Mouse (Mus musculus): Measurements from ENCODE around the gene Kcnk6.
A peak's percentile ranks its signal among the peaks of the same experiment; 100 is the strongest.
"Not testable (repeated sequence)": the region's sequence is repeated elsewhere in the genome, so short reads cannot be mapped to it uniquely, and the experiment has no call there.

Gene Kcnk6

DNA sequence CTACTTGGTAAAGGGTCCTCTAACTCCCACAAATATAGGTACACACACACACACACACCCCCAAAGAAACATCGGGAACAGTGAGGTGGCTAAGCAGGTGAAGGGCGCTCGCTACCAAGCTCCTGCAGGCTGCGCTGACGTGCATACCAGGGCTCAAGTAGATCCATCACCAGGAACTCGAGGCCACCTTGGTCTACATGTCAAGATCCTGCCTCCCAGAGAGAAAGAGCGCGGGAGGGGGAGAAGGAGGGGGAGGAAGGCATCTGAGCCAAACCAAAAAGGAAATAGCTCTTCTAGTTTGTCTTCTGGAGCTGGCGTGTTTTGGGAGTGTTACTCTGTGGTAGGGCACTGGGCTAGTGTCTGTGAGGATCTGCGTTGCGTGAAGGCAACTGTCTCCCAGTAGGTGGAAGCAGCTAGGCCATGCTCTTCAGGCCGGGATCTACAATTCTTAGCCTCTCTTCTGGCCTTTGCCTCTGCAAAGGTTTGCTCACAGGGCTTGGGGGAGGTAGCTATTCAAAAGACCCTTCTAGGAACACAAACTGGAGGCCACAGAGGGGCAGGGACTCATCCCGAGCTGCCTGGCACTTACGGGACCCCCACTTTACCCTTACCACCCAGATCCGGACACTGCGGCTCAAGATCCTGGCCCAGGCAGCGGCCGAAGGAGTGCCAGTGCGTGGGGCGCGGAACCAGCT is 14.5 kb upstream of the Kcnk6 start:
- DNase-seq = no peak

GRCm38 (mm10) chr7:29246015-29246414 is 13.7 kb upstream of the Kcnk6 start:
- DNase-seq = no peak

- DNase-seq = peak in 1 of 2 experiments; percentile 47
Measured at GRCm38 (mm10) chr7:29244732-29245416, 12.6 kb upstream of the Kcnk6 start.

- peak; percentile 97 for DNase-seq
Measured at GRCm38 (mm10) chr7:29238019-29238967, 6.0 kb upstream of the Kcnk6 start, which contains the start of gene Yif1b. Yif1b (plus strand) TSS chr7:29238329.

DNA sequence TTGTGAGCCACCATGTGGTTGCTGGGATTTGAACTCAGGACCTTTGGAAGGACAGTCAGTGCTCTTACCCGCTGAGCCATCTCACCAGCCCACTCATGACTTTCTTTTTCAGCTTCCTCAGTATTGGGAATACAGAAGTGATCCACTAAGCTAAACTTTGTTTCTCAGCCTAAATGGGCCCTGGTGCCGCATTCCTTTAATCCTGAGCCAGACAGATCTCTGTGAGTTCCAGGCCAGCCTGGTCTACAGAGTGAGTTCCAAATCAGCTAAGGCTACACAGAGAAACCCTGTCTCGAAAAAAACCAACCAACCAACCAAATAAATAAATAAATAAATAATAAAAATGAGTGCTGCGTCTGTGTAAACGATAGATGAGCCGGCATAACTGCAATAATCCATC is 5.3 kb upstream of the Kcnk6 start:
- DNase-seq = peak in 1 of 2 experiments; percentile 21

DNA sequence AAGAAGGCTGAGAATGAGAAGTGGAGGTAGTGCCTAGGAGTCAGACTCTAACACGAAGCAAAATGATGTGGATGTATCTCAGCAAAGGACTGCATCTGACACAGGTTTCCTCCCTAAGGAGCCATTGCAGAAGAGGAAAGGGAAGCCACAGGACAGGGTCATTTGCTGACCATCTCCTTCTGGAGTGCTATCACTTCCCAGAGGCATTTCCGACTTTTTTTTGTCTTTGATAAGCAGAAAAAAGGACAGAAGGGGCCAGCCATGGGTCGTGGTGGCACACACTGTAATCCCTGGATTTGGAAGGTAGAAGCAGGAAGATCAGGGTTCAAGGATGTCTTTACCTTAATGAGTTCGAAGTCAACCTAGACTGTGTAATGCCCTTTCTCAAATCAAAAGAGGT is 4.3 kb upstream of the Kcnk6 start:
- DNase-seq = no peak

DNA sequence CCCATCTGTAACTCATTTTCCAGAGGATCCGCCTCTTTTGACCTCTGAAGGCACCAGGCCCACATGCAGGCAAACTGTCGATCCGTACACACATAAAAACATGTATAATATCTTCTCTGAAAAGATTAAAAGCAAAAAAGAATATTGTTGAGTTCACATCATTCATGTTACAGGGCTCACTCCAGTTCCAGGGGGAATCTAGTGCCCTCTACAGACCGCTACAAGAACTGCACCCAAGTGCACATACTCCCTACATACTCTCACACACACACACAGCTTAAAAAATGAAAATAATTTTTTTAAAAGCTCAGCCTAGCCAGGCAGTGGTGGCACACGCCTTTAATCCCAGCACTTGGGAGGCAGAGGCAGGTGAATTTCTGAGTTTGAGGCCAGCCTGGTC is 2.3 kb upstream of the Kcnk6 start:
- no peak for DNase-seq

DNA sequence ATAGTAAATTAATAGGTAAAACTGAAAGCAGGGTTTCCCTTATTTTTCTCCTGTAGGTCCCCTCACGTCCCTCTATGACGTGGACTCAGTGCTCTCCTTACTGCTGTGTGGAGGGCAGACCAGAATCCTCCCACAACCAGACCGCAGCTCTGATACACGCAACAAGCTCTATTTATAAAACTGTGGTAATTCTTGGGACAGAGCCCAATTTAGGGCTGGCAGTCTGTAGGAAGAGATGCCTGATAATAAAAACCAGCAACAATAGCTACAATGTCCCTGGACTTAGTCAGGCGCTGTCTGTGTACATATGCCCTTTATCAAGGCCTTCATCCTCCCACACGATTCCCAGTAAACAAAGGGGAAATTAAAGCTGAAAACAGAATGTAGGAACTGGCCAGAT is 1.4 kb upstream of the Kcnk6 start:
- no peak for DNase-seq

- DNase-seq = no peak
Measured at GRCm38 (mm10) chr7:29231517-29231916, 798 bp downstream of the Kcnk6 start.

DNA sequence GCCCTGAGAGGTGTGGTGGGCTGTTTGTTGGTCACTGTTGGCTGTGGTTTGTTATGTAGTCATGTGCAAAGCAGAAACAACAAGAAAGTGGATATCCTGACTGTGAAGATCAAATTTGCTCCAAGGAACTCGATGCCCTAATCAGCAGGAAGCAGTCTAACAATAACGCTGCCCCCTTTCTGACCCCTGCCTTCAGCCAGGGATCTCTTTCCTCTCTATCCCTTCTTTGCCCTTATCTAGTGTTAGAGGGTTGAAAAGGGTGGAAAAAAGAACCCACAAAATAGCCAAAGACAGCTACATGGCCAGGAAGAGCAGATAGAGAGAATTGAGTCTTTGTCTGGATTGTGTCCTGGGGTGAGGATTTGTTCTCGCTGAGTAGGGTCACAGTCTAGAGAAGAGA is 1.8 kb downstream of the Kcnk6 start:
- no peak for DNase-seq

GRCm38 (mm10) chr7:29228202-29228601 is 4.1 kb downstream of the Kcnk6 start:
- DNase-seq = no peak

DNA sequence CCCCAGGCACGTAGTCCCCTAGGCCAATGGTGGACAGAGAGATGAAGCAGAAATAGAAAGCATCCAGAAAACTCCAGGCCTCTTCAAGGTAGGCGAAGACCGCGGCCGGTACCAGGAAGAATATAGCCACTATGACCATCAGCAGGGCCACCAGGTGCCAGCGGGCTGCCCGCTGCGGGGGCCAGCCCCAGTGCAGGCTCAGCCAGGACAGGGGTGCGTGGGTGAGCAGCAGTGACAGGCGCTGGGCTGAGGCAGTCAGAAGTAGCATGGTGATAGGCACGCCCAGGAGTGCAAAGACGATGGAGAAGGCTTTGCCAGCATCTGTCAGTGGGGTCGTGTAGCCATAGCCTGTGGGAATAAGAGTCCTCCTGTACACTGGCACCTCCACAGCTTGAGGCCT is 6.8 kb downstream of the Kcnk6 start:
- no peak for DNase-seq

DNA sequence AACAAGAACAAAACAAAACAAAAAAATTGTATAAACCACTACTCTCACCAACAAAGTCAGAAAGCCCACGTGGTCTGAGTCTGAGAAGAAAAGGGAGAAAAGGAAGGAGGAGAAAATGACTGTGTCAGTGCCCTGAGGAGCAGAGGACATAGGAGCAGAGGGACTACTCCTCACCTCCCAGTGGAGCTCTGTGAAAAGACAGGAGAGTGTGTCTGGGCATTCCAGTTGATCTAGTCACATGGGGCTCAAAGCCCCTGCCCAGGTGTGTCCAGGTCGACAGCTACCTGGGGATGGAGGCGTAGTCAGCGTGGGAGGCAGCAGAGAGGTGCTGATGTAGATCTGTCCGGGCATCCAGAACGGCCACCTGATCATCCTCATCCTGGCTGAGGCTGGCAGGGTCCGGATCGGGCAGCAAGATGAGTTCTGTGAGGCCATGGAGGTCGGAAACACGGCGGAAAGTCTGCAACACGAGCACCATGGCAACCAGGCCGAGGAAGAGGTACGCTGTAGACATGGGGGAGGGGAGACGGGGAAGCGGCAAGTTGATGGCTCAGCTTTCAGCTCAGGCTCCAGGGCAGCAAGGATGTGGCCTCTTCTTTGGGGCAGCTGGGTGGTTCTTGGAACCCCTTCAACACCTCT is 7.4 kb downstream of the Kcnk6 start:
- no peak for DNase-seq

DNA sequence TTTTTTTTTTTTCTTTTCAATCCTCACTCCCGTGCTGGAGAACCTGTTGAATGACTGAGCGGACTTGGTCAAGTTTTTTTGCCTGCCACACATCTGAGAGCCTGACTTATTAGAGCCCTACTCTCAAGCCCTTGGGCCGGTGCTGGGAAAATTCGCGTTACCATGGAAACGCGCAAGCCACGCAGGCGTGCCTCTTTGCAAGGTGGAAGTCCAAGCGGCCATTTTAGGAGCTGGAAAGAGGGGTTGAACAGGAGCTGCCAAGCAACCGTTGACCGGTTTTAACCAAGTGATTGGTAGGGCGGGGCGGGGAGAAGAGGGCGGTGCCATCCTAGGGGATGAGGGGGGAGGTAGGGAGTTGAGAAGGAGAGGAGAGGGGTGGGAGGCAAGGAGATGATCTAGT is 17.5 kb downstream of the Kcnk6 start:
- DNase-seq = no peak

- DNase-seq = no peak
Measured at GRCm38 (mm10) chr7:29214236-29214635, 18.1 kb downstream of the Kcnk6 start.

DNA sequence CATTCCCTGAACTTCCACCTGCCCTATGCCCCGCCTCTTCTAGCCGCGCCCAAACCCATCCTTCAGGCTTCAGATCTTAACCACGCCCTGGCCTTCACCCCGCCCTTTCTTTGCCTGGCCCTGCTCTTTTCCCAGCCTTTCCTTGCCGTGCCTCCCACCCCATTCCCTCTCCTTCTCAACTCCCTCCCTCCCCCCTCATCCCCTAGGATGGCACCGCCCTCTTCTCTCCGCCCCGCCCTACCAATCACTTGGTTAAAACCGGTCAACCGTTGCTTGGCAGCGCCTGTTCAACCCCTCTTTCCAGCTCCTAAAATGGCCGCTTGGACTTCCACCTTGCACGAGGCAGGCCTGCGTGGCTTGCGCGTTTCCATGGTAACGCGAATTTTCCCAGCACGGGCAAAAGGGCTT is 18.6 kb downstream of the Kcnk6 start, which contains the start of gene Catsperg1:
TSS of gene Catsperg1 (minus strand) at position 361 of the 408 bp plus-strand sequence.
- no peak for DNase-seq

DNA sequence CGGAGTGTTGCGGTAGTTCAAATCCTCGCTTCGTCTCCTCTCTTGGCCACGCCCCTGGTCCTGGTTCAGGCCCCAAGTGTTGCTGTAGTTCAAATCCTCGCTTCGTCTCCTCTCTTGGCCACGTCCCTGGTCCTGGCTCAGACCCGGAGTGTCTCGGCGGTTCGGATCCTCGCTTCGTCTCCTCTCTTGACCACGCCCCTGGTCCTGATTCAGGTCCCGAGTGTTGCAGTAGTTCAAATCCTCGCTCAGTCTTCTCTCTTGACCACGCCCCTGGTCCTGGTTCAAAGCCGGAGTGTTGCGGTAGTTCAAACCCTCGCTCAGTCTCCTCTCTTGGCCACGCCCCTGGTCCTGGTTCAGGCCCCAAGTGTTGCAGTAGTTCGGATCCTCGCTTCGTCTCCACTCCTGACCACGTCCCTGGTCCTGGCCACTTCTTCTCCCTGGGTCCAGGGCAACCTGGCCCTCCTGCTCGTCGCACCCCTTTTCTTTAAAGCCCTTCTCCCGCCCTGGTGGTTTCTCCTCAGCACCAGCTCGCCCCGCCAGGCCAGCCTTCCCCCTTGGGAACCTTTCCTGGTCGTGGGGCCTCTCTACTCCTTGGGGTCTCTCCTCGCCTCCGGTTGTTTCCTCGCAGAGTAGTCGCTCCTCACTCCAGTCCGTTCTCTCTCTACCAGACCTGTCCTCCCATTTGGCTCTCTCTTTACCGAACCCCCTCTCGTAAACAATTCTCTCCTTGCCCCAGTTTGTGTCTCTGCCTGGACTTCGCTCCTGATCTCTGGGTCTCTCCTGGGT is 19.3 kb downstream of the Kcnk6 start:
- DNase-seq = not testable (repeated sequence)

GRCm38 (mm10) chr7:29212199-29212765 is 20.0 kb downstream of the Kcnk6 start:
- DNase-seq = peak in 1 of 2 experiments; percentile 16

- peak; percentile 88 to 90 for DNase-seq
Measured at GRCm38 (mm10) chr7:29211415-29212198, 20.7 kb downstream of the Kcnk6 start.

GRCm38 (mm10) chr7:29211013-29211412 is 21.3 kb downstream of the Kcnk6 start:
- DNase-seq = peak; percentile 51 to 57

DNA sequence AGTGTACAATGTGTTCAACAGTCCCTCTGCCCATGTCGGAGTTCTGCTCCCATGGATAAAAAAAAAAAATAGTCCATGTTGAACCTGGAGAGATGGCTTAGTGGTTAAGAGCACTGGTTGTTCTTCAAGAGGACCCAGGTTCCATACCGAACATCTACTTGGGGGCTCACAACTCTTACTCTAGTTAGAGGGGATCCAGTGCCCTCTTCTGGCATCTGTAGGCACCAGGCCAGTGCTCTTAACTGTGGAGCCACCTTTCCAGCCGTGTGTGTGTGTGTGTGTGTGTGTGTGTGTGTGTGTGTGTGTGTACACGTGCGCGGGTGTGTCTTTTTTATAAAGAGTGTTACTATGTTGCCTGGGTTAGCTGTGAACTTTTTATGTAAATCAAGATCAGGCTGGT is 29.7 kb downstream of the Kcnk6 start:
- no peak for DNase-seq
